23 mouse cellular contexts compared by ENCODE assay signal in the genomic region with DNA sequence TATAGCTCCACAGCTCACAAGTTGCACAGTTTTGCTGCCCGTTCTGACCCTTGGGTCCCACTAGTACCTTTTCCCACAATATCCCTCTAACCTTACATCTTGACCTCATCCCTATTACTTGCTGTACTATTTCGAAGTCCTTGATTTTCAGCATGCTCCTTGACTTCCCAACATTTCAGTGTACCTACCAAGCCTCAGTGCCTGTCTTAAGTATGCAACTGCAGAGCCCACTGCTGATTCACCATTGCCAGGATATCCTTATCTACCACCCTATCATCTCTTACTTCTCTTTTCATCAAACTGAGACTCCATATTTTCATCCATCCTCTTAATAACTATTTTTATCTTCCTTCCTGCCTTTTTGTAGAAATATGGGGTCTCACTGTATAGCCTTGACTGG. TPM values are rescaled to one million over a fixed set of nuclear protein-coding genes. Genes with fewer than 3 reads are reported as not detected.
"Had no signal": no experiment of that assay in that cellular context is flagged by ENCODE, and none has a peak within 500 bp of the region (broad histone marks: within the 10 kb centered on the region; RNA-seq: fewer than 3 reads in every experiment).

No protein-coding gene starts in this region.

- H3K27me3 ChIP-seq: liver, embryonic 13.5 days; liver, embryonic 15.5 days; lung, embryonic 15.5 days; megakaryocyte, embryonic 14.5 days; midbrain, embryonic 13.5 days; neural tube, embryonic 13.5 days; neural tube, embryonic 15.5 days had no signal

- H3K4me3 ChIP-seq: liver, embryonic 13.5 days; liver, embryonic 15.5 days; lung, embryonic 15.5 days; megakaryocyte, embryonic 14.5 days; midbrain, embryonic 10.5 days; midbrain, embryonic 13.5 days; myocyte; neural tube, embryonic 13.5 days; neural tube, embryonic 15.5 days had no signal

- DNase-seq: liver, embryonic 13.5 days; liver, postnatal 0 days; lung, adult 2 months; lung, postnatal 14 days; lung, postnatal 36 days; right cerebral cortex, postnatal 25 days; right cerebral cortex, postnatal 4 days; spleen, adult 18-20 months; thymus, adult 18-20 months; thymus, postnatal 14 days; thymus, postnatal 4 days had no signal

- H3K9me3 ChIP-seq: liver, embryonic 13.5 days; liver, embryonic 15.5 days; lung, embryonic 15.5 days; megakaryocyte, embryonic 14.5 days; midbrain, embryonic 10.5 days; midbrain, embryonic 13.5 days; neural tube, embryonic 13.5 days; neural tube, embryonic 15.5 days had no signal

- H3K4me1 ChIP-seq: liver, embryonic 13.5 days; liver, embryonic 15.5 days; lung, embryonic 15.5 days; midbrain, embryonic 10.5 days; midbrain, embryonic 13.5 days; neural tube, embryonic 13.5 days; neural tube, embryonic 15.5 days had no signal

- ATAC-seq: liver, postnatal 0 days; lung, postnatal 0 days; midbrain, embryonic 13.5 days; midbrain, embryonic 16.5 days had no signal

- H3K27ac ChIP-seq: liver, embryonic 13.5 days; liver, embryonic 15.5 days; lung, embryonic 15.5 days; macrophage; midbrain, embryonic 10.5 days; midbrain, embryonic 13.5 days; neural tube, embryonic 13.5 days; neural tube, embryonic 15.5 days had no signal

- H3K4me2 ChIP-seq: liver, embryonic 13.5 days; liver, embryonic 15.5 days; lung, embryonic 15.5 days; midbrain, embryonic 13.5 days; neural tube, embryonic 13.5 days; neural tube, embryonic 15.5 days had no signal

- H3K36me3 ChIP-seq: liver, embryonic 13.5 days; liver, embryonic 15.5 days; lung, embryonic 15.5 days; midbrain, embryonic 10.5 days; midbrain, embryonic 13.5 days; neural tube, embryonic 13.5 days; neural tube, embryonic 15.5 days had no signal

- H3K9ac ChIP-seq: liver, embryonic 13.5 days; liver, embryonic 15.5 days; liver, postnatal 0 days; lung, embryonic 15.5 days; midbrain, embryonic 13.5 days; neural tube, embryonic 13.5 days; neural tube, embryonic 15.5 days had no signal

RNA-seq across cellular contexts. Expression of a gene that starts 9.8 kb away (rescaled TPM):
- polyA plus RNA-seq: liver, embryonic 15.5 days; liver, postnatal 0 days; midbrain, embryonic 13.5 days; neural tube, embryonic 11.5 days had no signal
